Mouse (Mus musculus) heart, embryonic 10.5 days (tissue): ENCODE measurements around the gene Cdk14. TPM values are rescaled to one million over a fixed set of nuclear protein-coding genes. Genes with fewer than 3 reads are reported as not detected.
"Not testable (repeated sequence)": the region's sequence is repeated elsewhere in the genome, so short reads cannot be mapped to it uniquely, and the experiment has no call there.

Experiments
- DNase-seq: peaks from one replicate; pipeline ENCODE4 v3.0.0-alpha.2; 2017; ENCODE audit warnings: low spot score
- H3K27ac ChIP-seq: fragments of 300-500 bp; sonication (generic); 2 replicates; pipeline ENCODE4 v1.5.1; 2016; ENCODE audit warnings: mild to moderate bottlenecking
- H3K27me3 ChIP-seq: fragments of 300-500 bp; sonication (generic); 2 replicates; pipeline ENCODE4 v1.6.1; 2016; ENCODE audit warnings: mild to moderate bottlenecking; ENCODE audit not compliant: poor library complexity, insufficient read depth, severe bottlenecking
- H3K36me3 ChIP-seq: fragments of 300-500 bp; sonication (generic); 2 replicates; pipeline ENCODE4 v1.6.1; 2016; ENCODE audit warnings: mild to moderate bottlenecking, moderate library complexity
- H3K4me1 ChIP-seq: fragments of 300-500 bp; sonication (generic); 2 replicates; pipeline ENCODE4 v1.6.1; 2016; ENCODE audit warnings: mild to moderate bottlenecking
- H3K4me3 ChIP-seq: fragments of 300-500 bp; sonication (generic); 2 replicates; pipeline ENCODE4 v1.5.1; 2016; ENCODE audit warnings: mild to moderate bottlenecking, moderate library complexity
- H3K9me3 ChIP-seq: fragments of 300-500 bp; sonication (generic); 2 replicates; pipeline ENCODE4 v1.6.1; 2016; ENCODE audit warnings: mild to moderate bottlenecking, moderate library complexity
- WGBS: fragments of 180-500 bp; shearing (Covaris S2); methylation state at CpG from one replicate; pipeline ENCODE4 v1.1.7; 2016; 5-methylcytosine and 5-hydroxymethylcytosine counted together
- polyA plus RNA-seq: library from polyadenylated mRNA; unstranded; fragments of >200 nt; fragmentation: Nextera tagmentation; extraction: Ambion mirVana; gene quantifications from 2 replicates; pipeline ENCODE4 v1.2.1, GENCODE M21; 2016

Cdk14 gene
- polyA plus RNA-seq, 1 experiment from 2014 or later = 17.7 TPM

GRCm38 (mm10) chr5:4948090-4948954 is 471.8 kb downstream of the Cdk14 start:
- Histone ChIP-seq H3K27me3 (no peaks in the 10 kb centered on the region), H3K9me3 (no peaks in the 10 kb centered on the region), H3K4me1 (peaks cover 15% of the 10 kb centered on the region), H3K36me3 (no peaks in the 10 kb centered on the region), H3K4me3 (no peak overlapping the region), H3K27ac (no peak overlapping the region)
- 62% methylated on average over 3 of the region's 3 CpGs for WGBS
- DNase-seq = no peak

GRCm38 (mm10) chr5:4935131-4935530 is 485.0 kb downstream of the Cdk14 start:
- no peaks in the 10 kb centered on the region for H3K27me3 ChIP-seq
- H3K9me3 ChIP-seq = no peaks in the 10 kb centered on the region
- no peak for DNase-seq
- H3K27ac ChIP-seq = no peak overlapping the region
- no peaks in the 10 kb centered on the region for H3K36me3 ChIP-seq
- H3K4me1 ChIP-seq = peaks cover 15% of the 10 kb centered on the region
- WGBS = 44% methylated on average over 1 of the region's 1 CpGs
- no peak overlapping the region for H3K4me3 ChIP-seq

- H3K4me3 ChIP-seq = no peak overlapping the region
- no peak for DNase-seq
- H3K36me3 ChIP-seq = no peaks in the 10 kb centered on the region
- no peaks in the 10 kb centered on the region for H3K27me3 ChIP-seq
- no peak overlapping the region for H3K27ac ChIP-seq
- 84% methylated on average over 6 of the region's 6 CpGs for WGBS
- H3K9me3 ChIP-seq = no peaks in the 10 kb centered on the region
- peaks cover 15% of the 10 kb centered on the region for H3K4me1 ChIP-seq
Measured at GRCm38 (mm10) chr5:4934491-4934890, 485.6 kb downstream of the Cdk14 start.

GRCm38 (mm10) chr5:4931539-4932143 is 488.5 kb downstream of the Cdk14 start:
- 41% methylated on average over 8 of the region's 8 CpGs for WGBS
- Histone ChIP-seq H3K27ac (no peak overlapping the region), H3K9me3 (no peaks in the 10 kb centered on the region), H3K4me3 (no peak overlapping the region), H3K4me1 (peaks cover 15% of the 10 kb centered on the region), H3K36me3 (no peaks in the 10 kb centered on the region), H3K27me3 (no peaks in the 10 kb centered on the region)
- no peak for DNase-seq

GRCm38 (mm10) chr5:4929628-4930027 is 490.5 kb downstream of the Cdk14 start:
- Histone ChIP-seq H3K27me3 (no peaks in the 10 kb centered on the region), H3K4me3 (no peak overlapping the region), H3K9me3 (no peaks in the 10 kb centered on the region), H3K27ac (no peak overlapping the region), H3K4me1 (peaks cover 9% of the 10 kb centered on the region), H3K36me3 (no peaks in the 10 kb centered on the region)
- 81% methylated on average over 3 of the region's 3 CpGs for WGBS
- no peak for DNase-seq

- Histone ChIP-seq H3K36me3 (no peaks in the 10 kb centered on the region), H3K4me3 (no peak overlapping the region), H3K9me3 (no peaks in the 10 kb centered on the region), H3K27me3 (no peaks in the 10 kb centered on the region), H3K4me1 (no peaks in the 10 kb centered on the region), H3K27ac (no peak overlapping the region)
- DNase-seq = no peak
- 86% methylated on average over 6 of the region's 6 CpGs for whole genome bisulfite sequencing
Measured at GRCm38 (mm10) chr5:4924866-4925265, 495.2 kb downstream of the Cdk14 start.

- H3K27ac ChIP-seq = no peak overlapping the region
- 15% methylated on average over 6 of the region's 6 CpGs for WGBS
- no peaks in the 10 kb centered on the region for H3K27me3 ChIP-seq
- no peak overlapping the region for H3K4me3 ChIP-seq
- no peaks in the 10 kb centered on the region for H3K36me3 ChIP-seq
- H3K9me3 ChIP-seq = no peaks in the 10 kb centered on the region
- H3K4me1 ChIP-seq = no peaks in the 10 kb centered on the region
- no peak for DNase-seq
Measured at GRCm38 (mm10) chr5:4918376-4918775, 501.7 kb downstream of the Cdk14 start.

- DNase-seq = no peak
Measured at GRCm38 (mm10) chr5:4917743-4918142, 502.4 kb downstream of the Cdk14 start.

GRCm38 (mm10) chr5:4917274-4917673 is 502.8 kb downstream of the Cdk14 start:
- no peaks in the 10 kb centered on the region for H3K4me1 ChIP-seq
- DNase-seq = no peak
- no peaks in the 10 kb centered on the region for H3K27me3 ChIP-seq
- no peaks in the 10 kb centered on the region for H3K9me3 ChIP-seq
- no peaks in the 10 kb centered on the region for H3K36me3 ChIP-seq
- WGBS = 89% methylated on average over 4 of the region's 4 CpGs
- H3K27ac ChIP-seq = no peak overlapping the region
- H3K4me3 ChIP-seq = no peak overlapping the region

More at GRCm38 (mm10) chr5:4917743-4918142, 502.4 kb downstream of the Cdk14 start:
- H3K27me3 ChIP-seq = no peaks in the 10 kb centered on the region
- no peaks in the 10 kb centered on the region for H3K9me3 ChIP-seq
- H3K4me3 ChIP-seq = no peak overlapping the region
- H3K4me1 ChIP-seq = no peaks in the 10 kb centered on the region
- WGBS = 82% methylated on average over 7 of the region's 7 CpGs
- no peak overlapping the region for H3K27ac ChIP-seq
- no peaks in the 10 kb centered on the region for H3K36me3 ChIP-seq

GRCm38 (mm10) chr5:4916390-4917273 is 503.5 kb downstream of the Cdk14 start:
- Histone ChIP-seq H3K9me3 (no peaks in the 10 kb centered on the region), H3K4me1 (no peaks in the 10 kb centered on the region), H3K27me3 (no peaks in the 10 kb centered on the region), H3K36me3 (no peaks in the 10 kb centered on the region), H3K4me3 (no peak overlapping the region), H3K27ac (no peak overlapping the region)
- WGBS = 86% methylated on average over 10 of the region's 10 CpGs
- DNase-seq = no peak

- H3K9me3 ChIP-seq, H3K4me1 ChIP-seq, H3K4me3 ChIP-seq, H3K27me3 ChIP-seq, H3K27ac ChIP-seq, DNase-seq, H3K36me3 ChIP-seq: not testable (repeated sequence)
- WGBS = 88% methylated on average over 3 of the region's 3 CpGs
Measured at GRCm38 (mm10) chr5:4904911-4905310, 515.2 kb downstream of the Cdk14 start.

- Histone ChIP-seq H3K4me1 (no peaks in the 10 kb centered on the region), H3K9me3 (no peaks in the 10 kb centered on the region), H3K27ac (no peak overlapping the region), H3K36me3 (no peaks in the 10 kb centered on the region), H3K27me3 (no peaks in the 10 kb centered on the region), H3K4me3 (no peak overlapping the region)
- no peak for DNase-seq
- 92% methylated on average over 2 of the region's 2 CpGs for WGBS
Measured at GRCm38 (mm10) chr5:4898241-4898640, 521.9 kb downstream of the Cdk14 start.

- Histone ChIP-seq H3K9me3 (no peaks in the 10 kb centered on the region), H3K4me1 (no peaks in the 10 kb centered on the region), H3K27me3 (no peaks in the 10 kb centered on the region), H3K27ac (no peak overlapping the region), H3K36me3 (no peaks in the 10 kb centered on the region), H3K4me3 (no peak overlapping the region)
- 75% methylated on average over 3 of the region's 3 CpGs for WGBS
- no peak for DNase-seq
Measured at GRCm38 (mm10) chr5:4894988-4895387, 525.1 kb downstream of the Cdk14 start.
